Mouse (Mus musculus): ENCODE results near the gene Aoah.

Gene Aoah

GRCm38 (mm10) chr13:21066021-21066420 lies 272.1 kb downstream of the Aoah start:
- DNase-seq (ENCODE audit: low spot score): no peak

- DNase-seq (ENCODE audit: low spot score): no peak
These were observed 280.9 kb downstream of the Aoah start, which contains the start of gene Olfr1370 for GRCm38 (mm10) chr13:21074847-21075246. Gene Olfr1370 (minus strand): TSS chr13:21074947.

- DNase-seq (ENCODE audit: low spot score): no peak
These were observed 288.8 kb downstream of the Aoah start for GRCm38 (mm10) chr13:21082686-21083085.
